Mouse (Mus musculus) spleen, postnatal 36 days (tissue): ENCODE results near the gene Lactbl1.

ENCODE experiments used
- DNase-seq, 2 experiments: peaks; one replicate each; pipeline ENCODE4 v3.0.0; 2022; ENCODE audit warnings: low spot score in 2 of 2, mixed read lengths in 1 of 2

Gene Lactbl1

GRCm38 (mm10) chr4:136684485-136684884 is 62.1 kb downstream of the Lactbl1 start:
- no peak for DNase-seq

- DNase-seq: no peak
Observed at GRCm38 (mm10) chr4:136685431-136685869, 63.0 kb downstream of the Lactbl1 start.

- DNase-seq: no peak
Observed at GRCm38 (mm10) chr4:136688113-136688512, 65.7 kb downstream of the Lactbl1 start.
